Mouse (Mus musculus): Measurements from ENCODE around the gene Tbc1d30. TPM values are rescaled to one million over a fixed set of nuclear protein-coding genes. Genes with fewer than 3 reads are reported as not detected.

Tbc1d30 gene
- polyA plus RNA-seq, 1 experiment from 2014 or later, result 1.4 TPM

- no peak for TF ChIP-seq EP300 (IDR thresholded peaks at IDR 0.05; ENCODE audit: low read depth)
- TF ChIP-seq CTCF (IDR thresholded peaks at IDR 0.05; ENCODE audit: low read depth), result no peak
- H3K27me3 ChIP-seq (ENCODE audit: insufficient read depth, low read length), result no peaks in the 10 kb centered on the region
- 76% methylated on average over 8 of the region's 8 CpGs for WGBS (ENCODE audit: insufficient replicate concordance)
- no peaks in the 10 kb centered on the region for H3K9me3 ChIP-seq (ENCODE audit: low read length)
- peaks cover 26% of the 10 kb centered on the region for H3K4me1 ChIP-seq (ENCODE audit: insufficient read depth)
- H3K4me2 ChIP-seq (ENCODE audit: low read depth, low read length), result no peak overlapping the region
- no peak overlapping the region for H3K27ac ChIP-seq (ENCODE audit: low read depth)
- DNase-seq, result no peak
- no peak overlapping the region for H3K9ac ChIP-seq (replicated peaks)
- no peaks in the 10 kb centered on the region for H3K36me3 ChIP-seq (replicated peaks; ENCODE audit: insufficient read depth, low read length)
- no peak overlapping the region for H3K4me3 ChIP-seq (ENCODE audit: low read depth, low read length)
- ATAC-seq, result no peak
Measured at GRCm38 (mm10) chr10:121363201-121363600, 12.1 kb upstream of the Tbc1d30 start.

- no peak overlapping the region for H3K4me3 ChIP-seq (ENCODE audit: low read depth, low read length)
- peak; percentile 29 for TF ChIP-seq CTCF (IDR thresholded peaks at IDR 0.05; ENCODE audit: low read depth)
- no peak for TF ChIP-seq EP300 (IDR thresholded peaks at IDR 0.05; ENCODE audit: low read depth)
- H3K9me3 ChIP-seq (ENCODE audit: low read length), result no peaks in the 10 kb centered on the region
- H3K27me3 ChIP-seq (ENCODE audit: insufficient read depth, low read length), result no peaks in the 10 kb centered on the region
- WGBS (ENCODE audit: insufficient replicate concordance), result 80% methylated on average over 2 of the region's 2 CpGs
- no peak overlapping the region for H3K9ac ChIP-seq (replicated peaks)
- no peaks in the 10 kb centered on the region for H3K36me3 ChIP-seq (replicated peaks; ENCODE audit: insufficient read depth, low read length)
- peaks cover 9% of the 10 kb centered on the region for H3K4me1 ChIP-seq (ENCODE audit: insufficient read depth)
- no peak overlapping the region for H3K27ac ChIP-seq (ENCODE audit: low read depth)
- no peak overlapping the region for H3K4me2 ChIP-seq (ENCODE audit: low read depth, low read length)
- peak; percentile 1 for DNase-seq
- ATAC-seq, result no peak
Measured at GRCm38 (mm10) chr10:121360358-121360757, 9.3 kb upstream of the Tbc1d30 start.

GRCm38 (mm10) chr10:121351692-121352290, 713 bp upstream of the Tbc1d30 start:
- DNase-seq (no peak), ATAC-seq (no peak)
- Histone ChIP-seq H3K9me3 (ENCODE audit: low read length) (no peaks in the 10 kb centered on the region), H3K9ac (replicated peaks) (no peak overlapping the region), H3K4me3 (ENCODE audit: low read depth, low read length) (peak overlapping the region; percentile 60), H3K4me2 (ENCODE audit: low read depth, low read length) (peak overlapping the region; percentile 96), H3K27ac (ENCODE audit: low read depth) (no peak overlapping the region), H3K36me3 (replicated peaks; ENCODE audit: insufficient read depth, low read length) (no peaks in the 10 kb centered on the region), H3K27me3 (ENCODE audit: insufficient read depth, low read length) (peaks cover 24% of the 10 kb centered on the region), H3K4me1 (ENCODE audit: insufficient read depth) (peaks cover 9% of the 10 kb centered on the region)
- no peak for TF ChIP-seq EP300 (IDR thresholded peaks at IDR 0.05; ENCODE audit: low read depth)
- TF ChIP-seq CTCF (IDR thresholded peaks at IDR 0.05; ENCODE audit: low read depth), result no peak
- 35% methylated on average over 15 of the region's 15 CpGs for WGBS (ENCODE audit: insufficient replicate concordance)

DNA sequence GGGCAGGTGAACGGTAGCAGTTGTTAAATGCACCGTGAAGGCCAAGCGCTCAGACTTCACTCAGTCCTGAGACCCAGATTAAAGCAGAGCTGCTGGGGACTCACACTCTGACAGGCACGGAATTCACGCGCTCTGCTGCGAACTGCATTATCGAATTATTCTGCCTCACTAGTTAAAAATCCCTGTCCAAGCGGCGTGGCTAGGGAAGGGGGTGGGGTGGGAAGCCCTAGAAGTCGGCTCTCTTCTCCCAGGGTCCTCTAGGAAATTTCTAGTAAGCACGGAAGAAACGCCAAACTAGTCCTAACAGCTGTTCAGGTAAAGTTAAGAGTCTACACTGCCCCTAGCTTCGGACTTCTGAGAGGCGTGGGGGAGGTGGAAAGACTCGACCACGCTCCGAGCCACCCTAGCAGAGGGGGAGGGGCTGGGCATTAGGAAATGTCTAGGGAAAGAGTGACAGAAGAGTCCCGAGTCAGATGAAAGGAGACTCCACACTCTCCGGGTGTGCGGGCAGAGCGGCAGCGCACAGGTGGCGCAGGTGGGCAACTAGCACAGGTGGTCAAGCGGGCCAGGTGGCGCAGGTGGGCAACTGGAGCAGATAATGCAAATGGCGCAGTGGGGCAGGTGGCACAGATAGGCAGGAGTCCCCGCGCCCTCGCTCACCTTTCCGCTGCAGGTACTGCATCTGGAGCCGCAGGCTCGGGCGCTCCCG, 567 bp downstream of the Tbc1d30 start:
- Histone ChIP-seq H3K9me3 (ENCODE audit: low read length) (no peaks in the 10 kb centered on the region), H3K4me1 (ENCODE audit: insufficient read depth) (peaks cover 9% of the 10 kb centered on the region), H3K27me3 (ENCODE audit: insufficient read depth, low read length) (peaks cover 24% of the 10 kb centered on the region), H3K36me3 (replicated peaks; ENCODE audit: insufficient read depth, low read length) (no peaks in the 10 kb centered on the region), H3K27ac (ENCODE audit: low read depth) (no peak overlapping the region), H3K4me3 (ENCODE audit: low read depth, low read length) (peak overlapping the region; percentile 60), H3K4me2 (ENCODE audit: low read depth, low read length) (peak overlapping the region; percentile 96), H3K9ac (replicated peaks) (peak overlapping the region; percentile 37)
- TF ChIP-seq CTCF (IDR thresholded peaks at IDR 0.05; ENCODE audit: low read depth) (no peak), EP300 (IDR thresholded peaks at IDR 0.05; ENCODE audit: low read depth) (no peak)
- 4% methylated on average over 35 of the region's 35 CpGs for WGBS (ENCODE audit: insufficient replicate concordance)
- ATAC-seq (peak; percentile 54; the same call in 1 of the 2 replicates), DNase-seq (peak; percentile 44)

- peak overlapping the region; percentile 30; the same call in 1 of the 2 replicates for H3K4me2 ChIP-seq (ENCODE audit: low read depth, low read length)
- ATAC-seq (no peak), DNase-seq (no peak)
- H3K9ac ChIP-seq (replicated peaks), result no peak overlapping the region
- H3K4me3 ChIP-seq (ENCODE audit: low read depth, low read length), result no peak overlapping the region
- no peaks in the 10 kb centered on the region for H3K9me3 ChIP-seq (ENCODE audit: low read length)
- TF ChIP-seq EP300 (IDR thresholded peaks at IDR 0.05; ENCODE audit: low read depth), result no peak
- no peaks in the 10 kb centered on the region for H3K36me3 ChIP-seq (replicated peaks; ENCODE audit: insufficient read depth, low read length)
- peaks cover 9% of the 10 kb centered on the region for H3K4me1 ChIP-seq (ENCODE audit: insufficient read depth)
- WGBS (ENCODE audit: insufficient replicate concordance), result 41% methylated on average over 5 of the region's 5 CpGs
- H3K27me3 ChIP-seq (ENCODE audit: insufficient read depth, low read length), result peaks cover 24% of the 10 kb centered on the region
- H3K27ac ChIP-seq (ENCODE audit: low read depth), result no peak overlapping the region
Measured at GRCm38 (mm10) chr10:121349244-121349643, 1.8 kb downstream of the Tbc1d30 start.

- no peak for ATAC-seq
- H3K27me3 ChIP-seq (ENCODE audit: insufficient read depth, low read length), result no peaks in the 10 kb centered on the region
- H3K4me1 ChIP-seq (ENCODE audit: insufficient read depth), result no peaks in the 10 kb centered on the region
- no peaks in the 10 kb centered on the region for H3K9me3 ChIP-seq (ENCODE audit: low read length)
- no peak for DNase-seq
- TF ChIP-seq CTCF (IDR thresholded peaks at IDR 0.05; ENCODE audit: low read depth) (no peak), EP300 (IDR thresholded peaks at IDR 0.05; ENCODE audit: low read depth) (no peak)
- no peak overlapping the region for H3K27ac ChIP-seq (ENCODE audit: low read depth)
- H3K9ac ChIP-seq (replicated peaks), result no peak overlapping the region
- H3K4me3 ChIP-seq (ENCODE audit: low read depth, low read length), result no peak overlapping the region
- no peaks in the 10 kb centered on the region for H3K36me3 ChIP-seq (replicated peaks; ENCODE audit: insufficient read depth, low read length)
- 33% methylated on average over 6 of the region's 6 CpGs for WGBS (ENCODE audit: insufficient replicate concordance)
- no peak overlapping the region for H3K4me2 ChIP-seq (ENCODE audit: low read depth, low read length)
Measured at GRCm38 (mm10) chr10:121343867-121344266, 7.2 kb downstream of the Tbc1d30 start.
